Mouse (Mus musculus): ENCODE measurements around the gene Olfr113.
"Not testable (repeated sequence)": the region's sequence is repeated elsewhere in the genome, so short reads cannot be mapped to it uniquely, and the experiment has no call there.

Olfr113 gene

DNA sequence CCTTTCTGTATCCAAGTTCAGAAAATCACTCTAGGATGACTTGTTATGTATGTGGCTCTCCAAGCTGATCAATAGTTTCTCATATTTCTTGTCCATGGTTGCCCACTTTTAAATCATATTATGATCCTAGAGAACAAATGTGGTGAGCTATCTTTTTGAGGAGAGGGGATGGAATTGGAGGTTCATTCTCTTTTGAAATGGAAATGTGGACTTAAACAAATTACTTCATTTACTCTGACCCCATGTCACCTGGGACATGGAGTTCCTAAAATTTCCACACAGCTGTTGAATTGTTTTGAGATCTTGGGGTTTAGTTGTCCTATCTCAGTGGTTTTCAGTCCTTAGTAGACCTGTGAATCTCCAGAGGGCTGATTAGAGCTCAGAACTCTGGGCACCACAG, at the start of gene Olfr113:
TSS of gene Olfr113 (minus strand) at position 101 of the 400 bp plus-strand sequence.
- DNase-seq (ENCODE audit: extremely low read depth, low read depth, low spot score), result no peak

DNA sequence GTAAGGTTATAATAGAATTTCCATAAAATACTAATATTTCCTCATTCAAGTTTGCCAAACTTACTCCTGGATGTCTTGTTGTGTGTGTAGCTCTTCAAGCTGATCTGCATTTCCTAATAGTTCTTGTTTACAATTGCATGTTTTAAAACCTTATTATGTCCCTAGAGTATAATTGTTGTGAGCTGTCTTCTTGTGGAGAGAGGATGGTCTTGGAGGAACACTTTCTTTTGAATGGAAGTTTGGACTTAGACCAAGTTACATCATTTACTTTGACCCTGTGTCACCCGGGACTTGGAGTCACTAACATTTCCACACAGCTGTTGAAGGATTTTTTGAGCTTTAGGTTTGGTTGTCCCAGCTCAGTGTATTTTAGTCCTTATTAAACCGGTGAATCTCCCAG, 49.5 kb upstream of the Olfr113 start, which contains the start of the genes Olfr115 and Olfr116:
TSS of gene Olfr115 (minus strand) at position 101 of the 400 bp plus-strand sequence.
TSS of gene Olfr116 (minus strand) at position 191 of the 400 bp plus-strand sequence.
- DNase-seq (ENCODE audit: extremely low read depth, low read depth, low spot score), result no peak

DNA sequence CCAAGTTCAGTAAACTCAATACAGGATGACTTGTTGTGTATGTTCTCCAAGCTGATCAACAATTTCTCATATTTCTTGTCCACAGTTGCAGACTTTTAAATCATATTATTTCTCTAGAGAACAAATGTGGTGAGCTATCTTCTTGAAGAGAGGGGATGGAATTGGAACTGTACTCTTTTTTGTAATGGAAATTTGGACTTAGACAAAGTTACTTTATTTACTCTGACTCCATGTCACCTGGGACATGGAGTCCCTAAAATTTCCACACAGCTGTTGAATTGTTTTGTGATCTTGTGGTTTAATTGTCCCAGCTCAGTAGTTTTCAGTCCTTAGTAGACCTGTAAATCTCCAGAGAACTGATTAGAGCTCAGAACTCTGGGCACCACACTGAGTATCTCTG, 15.2 kb upstream of the Olfr113 start, which contains the start of gene Olfr114:
TSS of gene Olfr114 (minus strand) at position 101 of the 400 bp plus-strand sequence.
- DNase-seq (ENCODE audit: extremely low read depth, low read depth, low spot score), result no peak

DNA sequence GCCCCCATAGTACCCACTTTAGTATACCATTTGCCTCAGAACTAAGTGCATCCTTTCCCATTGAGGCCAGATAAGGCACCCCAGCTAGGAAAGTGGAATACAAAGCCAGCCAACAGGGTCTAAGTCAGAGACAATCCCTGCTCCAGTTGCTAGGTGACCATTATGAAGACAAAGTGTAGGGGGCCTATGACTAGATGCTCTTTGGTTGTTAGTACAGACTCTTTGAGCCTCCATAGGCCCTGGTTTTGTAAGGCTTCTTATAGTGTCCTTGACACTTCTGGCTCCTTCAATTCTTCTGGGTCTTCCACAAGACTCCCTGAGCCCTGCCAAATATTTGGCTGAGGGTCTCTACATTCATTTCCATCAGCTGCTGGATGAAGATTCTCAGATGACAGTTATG, 8.1 kb downstream of the Olfr113 start, which contains the start of gene Olfr112:
TSS of gene Olfr112 (minus strand) at position 101 of the 400 bp plus-strand sequence.
- DNase-seq (ENCODE audit: extremely low read depth, low read depth, low spot score), result no peak

DNA sequence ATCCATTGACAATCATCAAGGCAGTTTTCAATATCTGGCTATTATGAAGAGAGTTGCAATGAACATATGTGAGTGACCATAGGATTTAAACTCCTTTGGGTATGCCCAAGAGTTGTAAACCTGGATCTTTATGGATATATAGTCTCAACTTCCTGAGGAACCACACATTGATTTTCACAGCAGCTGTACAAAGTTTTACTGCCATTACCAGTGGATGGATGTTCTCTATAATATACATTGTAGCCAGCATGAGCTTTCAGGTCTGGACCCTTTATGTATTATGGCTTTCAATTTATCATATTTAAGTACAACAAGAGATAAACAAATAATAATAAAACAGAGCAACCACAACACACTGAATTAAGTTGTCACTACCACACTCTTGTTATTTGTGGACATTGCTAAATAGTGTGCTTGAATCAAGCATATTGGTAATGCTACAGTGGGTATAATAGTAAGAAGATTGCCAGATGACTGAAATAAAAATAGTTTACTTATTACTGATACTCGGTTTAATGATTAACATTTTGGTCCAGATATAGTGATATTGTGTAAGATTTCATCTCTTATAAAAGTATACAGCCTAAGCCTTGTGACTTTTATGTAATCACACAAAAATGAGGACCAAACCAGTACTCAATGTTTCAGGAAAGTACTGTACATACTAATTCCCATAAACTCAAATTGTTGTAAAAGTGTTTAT, 18.4 kb downstream of the Olfr113 start:
- DNase-seq (ENCODE audit: extremely low read depth, low read depth, low spot score), result no peak

DNA sequence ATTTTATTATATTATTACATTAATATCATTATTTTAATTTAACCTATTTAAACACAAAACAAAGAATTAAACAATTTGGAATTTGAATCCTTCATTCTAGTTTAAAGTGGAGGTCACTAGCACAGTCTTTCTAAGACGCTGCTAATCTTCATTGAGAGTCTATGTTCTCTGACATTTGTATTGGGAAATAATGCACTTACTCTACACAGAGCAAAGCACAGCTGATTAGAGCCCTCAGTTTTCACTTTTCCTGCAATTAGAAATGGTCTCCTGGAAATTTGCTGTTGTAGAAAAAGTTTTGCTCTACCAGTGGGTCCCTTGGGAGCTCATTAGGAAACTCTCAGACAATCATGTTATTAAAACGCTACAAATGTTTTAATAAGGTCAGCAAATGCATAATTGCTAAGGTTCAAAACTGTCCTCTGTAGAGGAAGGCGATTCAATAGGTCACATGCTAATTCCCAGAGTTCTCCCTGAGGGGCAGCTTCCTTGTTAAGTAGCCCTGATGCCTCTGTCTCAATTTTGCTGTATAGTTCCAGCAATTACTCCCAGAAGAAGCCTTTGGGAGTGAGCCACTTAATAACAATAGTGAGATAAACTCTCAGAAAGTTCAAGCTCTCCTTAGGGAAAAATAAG, 33.5 kb downstream of the Olfr113 start:
- DNase-seq (ENCODE audit: extremely low read depth, low read depth, low spot score), result no peak

DNA sequence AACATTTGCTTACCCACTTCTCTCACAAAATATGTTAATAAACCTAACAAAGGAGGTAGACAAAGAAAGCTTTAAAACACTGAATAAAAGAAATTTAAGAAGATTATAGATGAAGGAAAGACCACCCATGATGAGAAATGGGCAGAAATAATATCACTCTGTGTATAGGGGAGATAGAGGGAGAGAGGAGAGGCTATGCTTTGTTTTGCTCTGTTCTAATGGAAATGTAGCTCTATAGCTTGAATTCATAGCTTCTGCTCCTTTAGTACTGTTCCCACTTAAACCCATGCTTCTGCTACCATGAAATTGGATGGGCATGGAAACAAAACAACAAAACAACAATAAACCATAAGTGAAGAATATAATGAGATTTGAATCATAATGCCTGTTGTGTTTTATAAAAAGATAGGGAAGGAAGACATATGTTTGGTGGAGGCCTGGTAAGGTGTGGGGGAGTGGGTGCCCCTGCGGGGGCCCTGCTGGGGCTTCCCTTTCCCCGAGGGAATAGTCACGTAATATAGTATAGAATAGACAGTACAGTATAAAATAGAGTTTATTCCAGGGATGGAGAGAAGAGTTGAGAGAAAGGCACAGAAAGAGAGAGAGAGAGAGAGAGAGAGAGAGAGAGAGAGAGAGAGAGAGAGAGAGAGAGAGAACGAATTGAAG, 35.9 kb downstream of the Olfr113 start:
- no peak for DNase-seq (ENCODE audit: extremely low read depth, low read depth, low spot score)

DNA sequence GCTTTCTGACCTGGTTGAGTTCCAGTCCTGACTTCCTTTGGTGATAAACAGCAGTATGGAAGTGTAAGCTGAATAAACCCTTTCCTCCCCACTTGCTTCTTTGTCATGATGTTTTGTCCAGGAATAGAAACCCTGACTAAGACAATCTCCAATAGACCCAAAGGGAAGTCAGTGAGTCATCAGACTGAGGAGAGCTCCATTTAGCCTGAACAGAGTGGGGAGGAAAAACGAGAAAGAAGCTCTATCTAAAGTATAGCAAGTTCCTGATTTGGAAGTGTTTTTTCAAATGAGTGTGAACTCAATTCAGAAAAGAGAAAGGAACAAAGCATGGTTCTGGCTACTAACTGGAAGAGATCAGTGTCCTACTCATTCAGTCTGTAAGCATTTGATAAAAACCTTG, 39.0 kb downstream of the Olfr113 start:
- not testable (repeated sequence) for DNase-seq (ENCODE audit: extremely low read depth, low read depth, low spot score)

DNA sequence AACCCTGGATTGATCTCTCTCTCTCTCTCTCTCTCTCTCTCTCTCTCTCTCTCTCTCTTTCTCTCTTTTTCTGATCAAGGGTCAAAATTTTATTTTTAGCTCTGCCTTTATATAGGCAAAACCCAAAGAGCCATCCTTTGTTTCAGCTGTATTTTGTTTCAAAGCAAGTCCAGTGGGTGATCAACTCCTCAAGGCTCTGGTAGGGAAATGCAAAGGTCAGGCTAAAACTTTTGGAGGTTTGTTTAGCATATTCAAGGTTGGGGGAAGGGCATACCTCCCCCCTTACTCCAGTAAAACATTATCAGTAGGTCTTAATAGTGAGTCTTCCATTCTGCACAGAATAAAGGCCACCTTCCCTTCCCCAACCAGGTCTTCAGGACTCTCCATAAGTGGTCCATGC, 42.3 kb downstream of the Olfr113 start:
- DNase-seq (ENCODE audit: extremely low read depth, low read depth, low spot score), result no peak

DNA sequence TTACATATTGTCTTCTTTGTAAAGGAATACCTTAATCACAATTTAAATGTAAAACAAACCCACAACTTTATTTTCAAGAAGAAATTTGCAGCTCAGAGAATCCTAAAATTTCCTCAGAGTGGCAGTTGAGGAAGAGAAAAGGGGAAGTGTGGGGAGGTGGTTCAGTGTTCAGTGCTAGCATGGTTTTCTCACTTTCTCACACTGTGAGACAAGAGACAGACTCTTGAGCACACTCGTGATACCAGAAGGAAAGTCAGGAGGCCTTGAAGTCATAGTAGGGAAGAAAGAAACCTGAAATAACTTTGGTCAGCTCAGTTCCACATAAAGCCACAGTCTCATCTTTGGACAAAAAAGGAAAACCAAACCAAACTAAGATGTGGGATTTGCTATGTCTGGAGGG, 52.0 kb downstream of the Olfr113 start:
- DNase-seq (ENCODE audit: extremely low read depth, low read depth, low spot score), result not testable (repeated sequence)

DNA sequence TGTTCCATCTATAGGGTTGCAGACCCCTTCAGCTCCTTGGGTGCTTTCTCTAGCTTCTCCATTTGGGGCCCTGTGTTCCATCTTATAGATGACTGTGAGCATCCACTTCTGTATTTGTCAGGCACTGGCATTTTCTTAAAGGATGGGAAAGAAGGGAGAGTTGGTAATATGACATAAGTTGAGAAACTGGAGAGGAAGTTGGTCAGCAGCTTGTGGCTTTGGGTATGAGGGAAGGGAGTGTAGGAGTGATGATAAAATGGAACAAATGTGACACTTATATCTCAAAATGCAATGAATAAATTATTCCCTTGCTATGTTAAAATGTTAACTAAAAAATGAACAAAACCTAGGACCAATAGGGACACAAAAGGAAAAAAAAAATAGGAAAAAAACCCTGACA, 52.9 kb downstream of the Olfr113 start:
- not testable (repeated sequence) for DNase-seq (ENCODE audit: extremely low read depth, low read depth, low spot score)
